Mouse (Mus musculus) MEL (cell line): ENCODE data around the gene D630039A03Rik. TPM values are rescaled to one million over a fixed set of nuclear protein-coding genes. Genes with fewer than 3 reads are reported as not detected.

Source experiments
- DNase-seq: peaks from one replicate; pipeline ENCODE4 v3.0.0; 2011; ENCODE audit warnings: low read depth, low spot score
- H3K27ac ChIP-seq: 2 replicates; pipeline ENCODE4 v1.5.1; 2012; ENCODE audit warnings: low read depth, mild to moderate bottlenecking, control low read depth, low read length, moderate library complexity; ENCODE audit not compliant: control insufficient read depth
- H3K27me3 ChIP-seq, 2 experiments: fragments of 150-350 bp in 1 of 2; sonication (generic) in 1 of 2; 2 replicates each; pipeline ENCODE4 v1.6.1; 2012; ENCODE audit warnings: low read length in 2 of 2, mild to moderate bottlenecking in 2 of 2, improper control_type of control experiment in 1 of 2, moderate library complexity in 1 of 2; ENCODE audit not compliant: insufficient read depth in 2 of 2, control insufficient read depth in 1 of 2
- H3K36me3 ChIP-seq, 2 experiments: 2 replicates each; pipeline ENCODE4 v1.6.1; 2012 to 2014; ENCODE audit warnings: low read length in 2 of 2, improper control_type of control experiment in 1 of 2, inconsistent platforms in 1 of 2, mild to moderate bottlenecking in 1 of 2; ENCODE audit not compliant: insufficient read depth in 2 of 2, control insufficient read depth in 1 of 2
- H3K4me1 ChIP-seq, 2 experiments: fragments of 150-350 bp in 1 of 2; sonication (generic) in 1 of 2; 2 replicates each; pipeline ENCODE4 v1.6.1; 2012; ENCODE audit warnings: low read length in 2 of 2, improper control_type of control experiment in 1 of 2, mild to moderate bottlenecking in 1 of 2; ENCODE audit not compliant: insufficient read depth in 2 of 2, control insufficient read depth in 1 of 2
- H3K4me3 ChIP-seq, 2 experiments: fragments of 150-350 bp in 1 of 2; sonication (generic) in 1 of 2; 2 replicates each; pipeline ENCODE4 v1.5.1; 2012; ENCODE audit warnings: low read depth in 2 of 2, low read length in 2 of 2, mild to moderate bottlenecking in 2 of 2, moderate library complexity in 2 of 2, control low read depth in 1 of 2, improper control_type of control experiment in 1 of 2; ENCODE audit not compliant: control insufficient read depth in 1 of 2, insufficient read depth in 1 of 2
- H3K79me2 ChIP-seq: 2 replicates; pipeline ENCODE4 v1.6.1; 2012; ENCODE audit warnings: mild to moderate bottlenecking, low read length, moderate library complexity; ENCODE audit not compliant: control insufficient read depth, poor library complexity, insufficient read depth
- H3K9ac ChIP-seq: 2 replicates; pipeline ENCODE4 v1.6.1; 2012; ENCODE audit warnings: low read depth, mild to moderate bottlenecking, control low read depth, low read length, moderate library complexity; ENCODE audit not compliant: control insufficient read depth, poor library complexity, severe bottlenecking
- H3K9me3 ChIP-seq: fragments of 150-350 bp; sonication (generic); replicated peaks from 2 replicates; pipeline ENCODE4 v1.6.1; 2012; ENCODE audit warnings: mild to moderate bottlenecking, low read length, improper control_type of control experiment, moderate library complexity; ENCODE audit not compliant: insufficient read depth
- BHLHE40 ChIP-seq: IDR thresholded peaks from 2 replicates; pipeline ENCODE4 v1.6.1; 2012; ENCODE audit warnings: low read depth, mild to moderate bottlenecking, inconsistent platforms, low read length, improper control_type of control experiment, borderline replicate concordance
- CHD1 ChIP-seq: IDR thresholded peaks from 2 replicates; pipeline ENCODE4 v1.6.1; 2012; ENCODE audit warnings: low read depth, mild to moderate bottlenecking, inconsistent platforms, low read length, improper control_type of control experiment
- CTCF ChIP-seq, 3 experiments: IDR thresholded peaks in 2 of 3; conservative IDR thresholded peaks in 1 of 3; 2 replicates each; pipeline ENCODE4 v1.5.1; 2011 to 2012; ENCODE audit warnings: low read length in 3 of 3, low read depth in 2 of 3, mild to moderate bottlenecking in 2 of 3, improper control_type of control experiment in 1 of 3, inconsistent platforms in 1 of 3, mixed read lengths in 1 of 3, moderate library complexity in 1 of 3; ENCODE audit not compliant: control insufficient read depth in 1 of 3, insufficient read depth in 1 of 3, poor library complexity in 1 of 3, severe bottlenecking in 1 of 3
- E2F4 ChIP-seq: IDR thresholded peaks from 2 replicates; pipeline ENCODE4 v1.6.1; 2011; ENCODE audit warnings: low read depth, low read length, improper control_type of control experiment, borderline replicate concordance
- EP300 ChIP-seq, 2 experiments: IDR thresholded peaks; 2 replicates each; pipeline ENCODE4 v1.6.1; 2011; ENCODE audit warnings: improper control_type of control experiment in 2 of 2, low read length in 2 of 2, low read depth in 1 of 2, mild to moderate bottlenecking in 1 of 2
- ETS1 ChIP-seq: IDR thresholded peaks from 2 replicates; pipeline ENCODE4 v1.6.1; 2012; ENCODE audit warnings: low read depth, mild to moderate bottlenecking, inconsistent platforms, low read length, improper control_type of control experiment, moderate library complexity
- GABPA ChIP-seq: IDR thresholded peaks from 2 replicates; pipeline ENCODE4 v1.6.1; 2012; ENCODE audit warnings: low read depth, mild to moderate bottlenecking, inconsistent platforms, low read length, improper control_type of control experiment, moderate library complexity
- GATA1 ChIP-seq: IDR thresholded peaks from 2 replicates; pipeline ENCODE4 v1.6.1; 2011; ENCODE audit warnings: low read depth, low read length, improper control_type of control experiment
- HCFC1 ChIP-seq: IDR thresholded peaks from 2 replicates; pipeline ENCODE4 v1.6.1; 2012; ENCODE audit warnings: low read depth, mild to moderate bottlenecking, inconsistent platforms, low read length, improper control_type of control experiment, moderate library complexity
- KAT2A ChIP-seq: conservative IDR thresholded peaks from 2 replicates; pipeline ENCODE4 v1.6.1; 2012; ENCODE audit warnings: low read depth, low read length, improper control_type of control experiment, inconsistent platforms
- MAX ChIP-seq: IDR thresholded peaks from 2 replicates; pipeline ENCODE4 v1.6.1; 2011; ENCODE audit warnings: low read length, improper control_type of control experiment
- MXI1 ChIP-seq: IDR thresholded peaks from 2 replicates; pipeline ENCODE4 v1.6.1; 2011; ENCODE audit warnings: mild to moderate bottlenecking, low read depth, low read length, improper control_type of control experiment
- MYB ChIP-seq: IDR thresholded peaks from 2 replicates; pipeline ENCODE4 v1.6.1; 2011; ENCODE audit warnings: mild to moderate bottlenecking, low read depth, low read length, improper control_type of control experiment
- MYC ChIP-seq: IDR thresholded peaks from 2 replicates; pipeline ENCODE4 v1.6.1; 2011; ENCODE audit warnings: low read depth, mild to moderate bottlenecking, low read length, improper control_type of control experiment, moderate library complexity
- NELFE ChIP-seq: IDR thresholded peaks from 2 replicates; pipeline ENCODE4 v1.6.1; 2011; ENCODE audit warnings: low read depth, low read length, improper control_type of control experiment
- POLR2A ChIP-seq, 2 experiments: IDR thresholded peaks; 2 replicates each; pipeline ENCODE4 v1.6.1; 2011 to 2012; ENCODE audit warnings: low read length in 2 of 2, mild to moderate bottlenecking in 2 of 2, control low read depth in 1 of 2, improper control_type of control experiment in 1 of 2, low read depth in 1 of 2, moderate library complexity in 1 of 2; ENCODE audit not compliant: control insufficient read depth in 1 of 2, insufficient read depth in 1 of 2, poor library complexity in 1 of 2
- POLR2AphosphoS2 ChIP-seq: IDR thresholded peaks from 2 replicates; pipeline ENCODE4 v1.6.1; 2011; ENCODE audit warnings: low read length, improper control_type of control experiment
- POLR2AphosphoS5 ChIP-seq: IDR thresholded peaks from 2 replicates; pipeline ENCODE4 v1.6.1; 2012; ENCODE audit warnings: low read depth, borderline replicate concordance, mild to moderate bottlenecking, inconsistent platforms, low read length, moderate library complexity, mixed read lengths
- RAD21 ChIP-seq: IDR thresholded peaks from 2 replicates; pipeline ENCODE4 v1.6.1; 2011; ENCODE audit warnings: mild to moderate bottlenecking, low read depth, low read length, improper control_type of control experiment
- RCOR1 ChIP-seq: IDR thresholded peaks from 2 replicates; pipeline ENCODE4 v1.6.1; 2012; ENCODE audit warnings: low read depth, mild to moderate bottlenecking, inconsistent platforms, low read length, improper control_type of control experiment
- SIN3A ChIP-seq: IDR thresholded peaks from 2 replicates; pipeline ENCODE4 v1.6.1; 2012; ENCODE audit warnings: low read length, improper control_type of control experiment, inconsistent platforms
- SMC3 ChIP-seq: IDR thresholded peaks from 2 replicates; pipeline ENCODE4 v1.6.1; 2011; ENCODE audit warnings: low read depth, low read length, improper control_type of control experiment
- TAL1 ChIP-seq: IDR thresholded peaks from 2 replicates; pipeline ENCODE4 v1.6.1; 2012; ENCODE audit warnings: mild to moderate bottlenecking, inconsistent platforms, low read length, moderate library complexity, mixed read lengths
- TBP ChIP-seq: IDR thresholded peaks from 2 replicates; pipeline ENCODE4 v1.8.0; 2011; ENCODE audit warnings: low read depth, low read length, improper control_type of control experiment
- UBTF ChIP-seq: IDR thresholded peaks from 2 replicates; pipeline ENCODE4 v1.6.1; 2012; ENCODE audit warnings: low read depth, mild to moderate bottlenecking, inconsistent platforms, low read length, improper control_type of control experiment, moderate library complexity, borderline replicate concordance; ENCODE audit not compliant: insufficient read depth
- USF1 ChIP-seq: IDR thresholded peaks from 2 replicates; pipeline ENCODE4 v1.6.1; 2014; ENCODE audit warnings: low read depth, mild to moderate bottlenecking, inconsistent platforms, low read length, improper control_type of control experiment, moderate library complexity
- ZC3H11A ChIP-seq: IDR thresholded peaks from 2 replicates; pipeline ENCODE4 v1.6.1; 2012; ENCODE audit warnings: low read depth, mild to moderate bottlenecking, inconsistent platforms, low read length, improper control_type of control experiment
- ZKSCAN1 ChIP-seq: IDR thresholded peaks from 2 replicates; pipeline ENCODE4 v1.6.1; 2012; ENCODE audit warnings: low read depth, mild to moderate bottlenecking, inconsistent platforms, low read length, improper control_type of control experiment, moderate library complexity
- ZMIZ1 ChIP-seq: IDR thresholded peaks from 2 replicates; pipeline ENCODE4 v1.6.1; 2012; ENCODE audit warnings: low read depth, mild to moderate bottlenecking, inconsistent platforms, low read length, improper control_type of control experiment, moderate library complexity
- polyA plus RNA-seq, 2 experiments: library from polyadenylated mRNA; stranded (reverse) in 1 of 2; unstranded in 1 of 2; fragments of >175 nt in 1 of 2; fragments of >200 nt in 1 of 2; gene quantifications; 2 replicates each; pipeline versions ENCODE4 v1.2.1 to v1.2.4; 2012; ENCODE audit warnings: low replicate concordance in 2 of 2, low read depth in 1 of 2; ENCODE audit not compliant: insufficient read length in 2 of 2, insufficient read depth in 1 of 2, missing spikeins in 1 of 2
- total RNA-seq: library from RNA; depleted of rRNA; stranded (reverse); fragments of 300-350 nt; gene quantifications from 2 replicates; pipeline ENCODE4 v1.2.3, GENCODE M21; 2012

The D630039A03Rik gene
- total and polyA plus RNA-seq, 3 experiments, result not detected

GRCm38 (mm10) chr4:57901210-57901609, 14.9 kb downstream of the D630039A03Rik start:
- H3K4me3 ChIP-seq, result no peak overlapping the region

GRCm38 (mm10) chr4:57896631-57897030, 19.5 kb downstream of the D630039A03Rik start:
- Histone ChIP-seq H3K27me3 (no peaks in the 10 kb centered on the region; a peak in 1 of 4 replicates), H3K9me3 (no peaks in the 10 kb centered on the region), H3K79me2 (no peaks in the 10 kb centered on the region), H3K4me3 (no peak overlapping the region), H3K9ac (no peak overlapping the region), H3K36me3 (no peaks in the 10 kb centered on the region; a peak in 1 of 4 replicates), H3K27ac (no peak overlapping the region), H3K4me1 (no peaks in the 10 kb centered on the region)
- no peak for TF ChIP-seq NELFE
- no peak for TF ChIP-seq POLR2AphosphoS2
- TF ChIP-seq UBTF, result no peak
- no peak for TF ChIP-seq HCFC1
- no peak for TF ChIP-seq BHLHE40
- TF ChIP-seq E2F4, result no peak
- no peak for TF ChIP-seq CTCF (IDR thresholded peaks at IDR 0.05 in 2 of 3, conservative IDR thresholded peaks at IDR 0.05 in 1 of 3; ENCODE audit: control insufficient read depth in 1 of 3, insufficient read depth in 1 of 3, low read depth in 2 of 3, low read length in 3 of 3, poor library complexity in 1 of 3, severe bottlenecking in 1 of 3)
- TF ChIP-seq POLR2A (IDR thresholded peaks at IDR 0.05; ENCODE audit: control insufficient read depth in 1 of 2, insufficient read depth in 1 of 2, low read depth in 1 of 2, low read length in 2 of 2, poor library complexity in 1 of 2), result no peak
- TF ChIP-seq EP300 (IDR thresholded peaks at IDR 0.05; ENCODE audit: low read depth in 1 of 2, low read length in 2 of 2), result no peak
- TF ChIP-seq MYB, result no peak
- no peak for TF ChIP-seq ZKSCAN1
- no peak for TF ChIP-seq ETS1
- no peak for TF ChIP-seq SMC3
- DNase-seq, result no peak

More at GRCm38 (mm10) chr4:57901210-57901609, 14.9 kb downstream of the D630039A03Rik start:
- H3K79me2 ChIP-seq, result no peaks in the 10 kb centered on the region
- no peaks in the 10 kb centered on the region for H3K27me3 ChIP-seq
- no peak for TF ChIP-seq MXI1
- no peak for TF ChIP-seq POLR2A (IDR thresholded peaks at IDR 0.05; ENCODE audit: control insufficient read depth in 1 of 2, insufficient read depth in 1 of 2, low read depth in 1 of 2, low read length in 2 of 2, poor library complexity in 1 of 2)
- TF ChIP-seq SMC3, result peak; percentile 78
- TF ChIP-seq POLR2AphosphoS2, result no peak
- TF ChIP-seq POLR2AphosphoS5, result no peak
- no peak for TF ChIP-seq SIN3A
- TF ChIP-seq ETS1, result no peak
- TF ChIP-seq RAD21, result peak; percentile 91
- TF ChIP-seq E2F4, result no peak
- TF ChIP-seq MYC, result no peak
- TF ChIP-seq TAL1, result no peak
- no peak for TF ChIP-seq RCOR1
- peak; percentile 80 for TF ChIP-seq GATA1
- TF ChIP-seq EP300 (IDR thresholded peaks at IDR 0.05; ENCODE audit: low read depth in 1 of 2, low read length in 2 of 2), result no peak
- TF ChIP-seq USF1, result no peak
- TF ChIP-seq KAT2A, result no peak
- TF ChIP-seq MAX, result no peak
- TF ChIP-seq CTCF (IDR thresholded peaks at IDR 0.05 in 2 of 3, conservative IDR thresholded peaks at IDR 0.05 in 1 of 3; ENCODE audit: control insufficient read depth in 1 of 3, insufficient read depth in 1 of 3, low read depth in 2 of 3, low read length in 3 of 3, poor library complexity in 1 of 3, severe bottlenecking in 1 of 3), result peak; percentile 71 to 89 (median 87)
- TF ChIP-seq MYB, result no peak
- TF ChIP-seq TBP, result no peak
- TF ChIP-seq ZC3H11A, result peak; percentile 66
- TF ChIP-seq CHD1, result no peak
- TF ChIP-seq ZMIZ1, result no peak
- TF ChIP-seq GABPA, result no peak
- H3K9me3 ChIP-seq, result no peaks in the 10 kb centered on the region
- H3K27ac ChIP-seq, result no peak overlapping the region
- H3K9ac ChIP-seq, result no peak overlapping the region
- H3K36me3 ChIP-seq, result no peaks in the 10 kb centered on the region; a peak in 1 of 4 replicates
- DNase-seq, result peak; percentile 52
- 0 out of 4 replicates have a peak, but pooled peaks cover 0 to 3% of the 10 kb centered on the region in 2 experiments for H3K4me1 ChIP-seq
